Mouse (Mus musculus): Measurements from ENCODE around the gene Prss16. TPM values are rescaled to one million over a fixed set of nuclear protein-coding genes. Genes with fewer than 3 reads are reported as not detected.
A peak's percentile ranks its signal among the peaks of the same experiment; 100 is the strongest.

Gene Prss16
- polyA plus RNA-seq, 1 experiment, result 0.22 TPM

DNA sequence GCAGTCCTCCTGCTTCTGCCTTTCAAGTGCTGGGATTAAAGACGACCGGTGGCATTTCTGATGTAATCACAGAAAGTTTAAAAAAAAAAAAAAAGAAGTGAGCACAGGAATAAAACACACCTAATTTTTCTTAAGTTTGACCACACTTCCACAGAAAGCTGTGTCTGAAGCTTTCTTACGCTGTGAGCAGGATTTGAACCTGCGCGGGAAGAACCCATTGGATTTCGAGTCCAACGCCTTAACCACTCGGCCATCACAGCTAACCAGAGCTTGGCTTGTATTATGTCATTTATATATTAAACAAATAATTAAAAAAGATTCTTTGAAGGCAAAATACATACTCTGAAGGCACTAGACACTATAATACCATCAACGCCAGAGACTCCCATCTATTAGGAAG lies 12.7 kb upstream of the Prss16 start:
- Histone ChIP-seq H3K27ac (ENCODE audit: control insufficient read depth, insufficient read depth, low read depth, low read length) (no peak overlapping the region), H3K4me3 (ENCODE audit: control insufficient read depth, low read depth, low read length) (no peak overlapping the region; the same call in 1 of the 2 replicates), H3K27me3 (ENCODE audit: control insufficient read depth, insufficient read depth, low read length) (no peaks in the 10 kb centered on the region; the same call in 1 of the 2 replicates), H3K36me3 (ENCODE audit: control insufficient read depth, insufficient read depth, low read length) (no peaks in the 10 kb centered on the region), H3K4me1 (ENCODE audit: control insufficient read depth, insufficient read depth, low read length) (peaks cover 8% of the 10 kb centered on the region)
- TF ChIP-seq CTCF (IDR thresholded peaks at IDR 0.05; ENCODE audit: control insufficient read depth, insufficient read depth, insufficient replicate concordance, low read depth, low read length) (no peak), POLR2A (IDR thresholded peaks at IDR 0.05; ENCODE audit: control insufficient read depth, low read depth, low read length) (no peak)

DNA sequence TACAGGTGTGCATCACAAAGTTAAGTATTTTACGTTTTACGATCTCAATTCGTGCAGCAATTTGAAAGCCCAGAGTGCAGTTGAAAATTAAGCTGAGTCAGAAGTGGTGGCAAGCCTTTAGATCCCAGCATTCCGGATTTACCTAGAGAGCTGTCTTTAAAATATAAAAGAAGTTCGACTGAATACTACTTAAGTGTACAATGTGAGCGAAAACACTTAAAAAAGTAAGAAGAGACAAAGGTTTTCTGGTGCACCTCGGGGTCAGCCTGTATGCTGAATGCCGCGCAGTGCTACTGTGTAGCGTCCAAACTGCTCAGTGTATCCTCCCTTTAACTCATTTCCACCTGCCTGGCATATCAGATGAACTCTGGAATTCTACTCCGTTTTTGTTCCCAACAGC lies 12.0 kb upstream of the Prss16 start:
- Histone ChIP-seq H3K4me1 (ENCODE audit: control insufficient read depth, insufficient read depth, low read length) (peaks cover 7% of the 10 kb centered on the region), H3K36me3 (ENCODE audit: control insufficient read depth, insufficient read depth, low read length) (no peaks in the 10 kb centered on the region), H3K4me3 (ENCODE audit: control insufficient read depth, low read depth, low read length) (no peak overlapping the region; the same call in 1 of the 2 replicates), H3K27ac (ENCODE audit: control insufficient read depth, insufficient read depth, low read depth, low read length) (no peak overlapping the region), H3K27me3 (ENCODE audit: control insufficient read depth, insufficient read depth, low read length) (no peaks in the 10 kb centered on the region; the same call in 1 of the 2 replicates)
- TF ChIP-seq CTCF (IDR thresholded peaks at IDR 0.05; ENCODE audit: control insufficient read depth, insufficient read depth, insufficient replicate concordance, low read depth, low read length) (no peak), POLR2A (IDR thresholded peaks at IDR 0.05; ENCODE audit: control insufficient read depth, low read depth, low read length) (no peak)

DNA sequence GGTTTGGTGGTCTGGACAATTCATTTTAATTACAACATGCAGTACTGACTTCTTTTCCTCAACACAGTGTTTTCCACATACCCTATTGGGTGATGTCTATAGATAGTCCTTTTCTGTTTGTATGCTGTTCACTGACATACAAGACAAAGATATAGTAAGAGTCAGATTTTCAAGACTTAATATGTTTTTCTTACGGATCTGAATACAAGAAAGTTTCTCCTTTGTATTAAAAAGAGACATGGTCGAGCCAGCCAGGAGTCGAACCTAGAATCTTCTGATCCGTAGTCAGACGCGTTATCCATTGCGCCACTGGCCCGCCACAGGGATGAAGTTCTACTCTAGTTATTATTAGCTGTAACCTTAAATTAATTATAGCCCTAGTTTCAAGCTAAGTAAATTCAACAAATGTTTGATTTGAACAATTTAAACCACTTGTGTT lies 11.4 kb upstream of the Prss16 start:
- Histone ChIP-seq H3K27ac (ENCODE audit: control insufficient read depth, insufficient read depth, low read depth, low read length) (no peak overlapping the region), H3K4me1 (ENCODE audit: control insufficient read depth, insufficient read depth, low read length) (peaks cover 7% of the 10 kb centered on the region), H3K36me3 (ENCODE audit: control insufficient read depth, insufficient read depth, low read length) (no peaks in the 10 kb centered on the region), H3K27me3 (ENCODE audit: control insufficient read depth, insufficient read depth, low read length) (no peaks in the 10 kb centered on the region; the same call in 1 of the 2 replicates), H3K4me3 (ENCODE audit: control insufficient read depth, low read depth, low read length) (no peak overlapping the region)
- TF ChIP-seq CTCF (IDR thresholded peaks at IDR 0.05; ENCODE audit: control insufficient read depth, insufficient read depth, insufficient replicate concordance, low read depth, low read length) (no peak), POLR2A (IDR thresholded peaks at IDR 0.05; ENCODE audit: control insufficient read depth, low read depth, low read length) (no peak)

DNA sequence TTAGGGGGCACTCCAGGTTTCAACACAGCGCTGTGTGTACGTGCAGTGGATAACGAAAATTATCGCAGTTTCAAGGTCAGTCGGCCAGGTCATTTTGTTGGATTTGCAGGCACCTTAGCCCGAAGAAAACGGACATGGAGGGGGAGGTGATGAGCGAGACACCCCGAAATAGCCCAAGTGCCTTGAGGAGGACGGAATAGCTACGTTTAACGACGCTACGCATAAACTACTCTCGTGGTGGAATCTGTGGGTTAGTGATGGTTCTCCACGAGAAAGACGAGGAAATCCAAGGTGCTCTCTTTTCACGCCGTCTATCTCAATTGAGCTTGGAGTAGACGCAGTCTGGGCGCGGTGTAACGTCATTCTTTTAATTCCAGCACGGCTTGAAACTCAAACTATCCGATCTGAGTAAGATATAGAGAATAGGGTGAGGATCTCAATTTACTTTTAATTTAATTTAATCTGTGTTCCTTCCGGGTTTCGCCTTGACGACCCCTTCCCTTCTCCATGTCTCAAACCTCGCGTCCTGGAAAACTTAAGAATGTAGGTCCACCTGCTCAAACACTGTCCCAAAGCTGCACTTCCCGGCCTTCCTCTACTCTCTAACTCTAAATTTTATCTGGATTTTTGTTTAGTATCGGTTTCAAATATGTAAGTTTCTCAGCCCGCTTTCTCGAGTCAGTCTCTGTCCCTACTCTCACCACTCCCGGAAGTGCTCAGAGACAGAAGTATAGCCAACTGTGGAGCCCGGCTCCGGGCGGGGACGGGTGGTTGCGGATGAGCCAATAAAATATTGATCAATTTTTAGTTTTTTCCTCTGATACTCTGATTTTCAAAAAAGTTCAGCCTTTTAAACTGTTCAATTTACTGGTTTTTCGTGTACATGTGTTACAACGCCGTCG lies 10.6 kb upstream of the Prss16 start:
- no peak overlapping the region for H3K27ac ChIP-seq (ENCODE audit: control insufficient read depth, insufficient read depth, low read depth, low read length)
- peaks cover 7% of the 10 kb centered on the region for H3K4me1 ChIP-seq (ENCODE audit: control insufficient read depth, insufficient read depth, low read length)
- H3K27me3 ChIP-seq (ENCODE audit: control insufficient read depth, insufficient read depth, low read length), result peaks cover 2% of the 10 kb centered on the region; the same call in 1 of the 2 replicates
- no peaks in the 10 kb centered on the region for H3K36me3 ChIP-seq (ENCODE audit: control insufficient read depth, insufficient read depth, low read length)
- TF ChIP-seq CTCF (IDR thresholded peaks at IDR 0.05; ENCODE audit: control insufficient read depth, insufficient read depth, insufficient replicate concordance, low read depth, low read length) (no peak), POLR2A (IDR thresholded peaks at IDR 0.05; ENCODE audit: control insufficient read depth, low read depth, low read length) (no peak)
- H3K4me3 ChIP-seq (ENCODE audit: control insufficient read depth, low read depth, low read length), result peak overlapping the region; percentile 28

DNA sequence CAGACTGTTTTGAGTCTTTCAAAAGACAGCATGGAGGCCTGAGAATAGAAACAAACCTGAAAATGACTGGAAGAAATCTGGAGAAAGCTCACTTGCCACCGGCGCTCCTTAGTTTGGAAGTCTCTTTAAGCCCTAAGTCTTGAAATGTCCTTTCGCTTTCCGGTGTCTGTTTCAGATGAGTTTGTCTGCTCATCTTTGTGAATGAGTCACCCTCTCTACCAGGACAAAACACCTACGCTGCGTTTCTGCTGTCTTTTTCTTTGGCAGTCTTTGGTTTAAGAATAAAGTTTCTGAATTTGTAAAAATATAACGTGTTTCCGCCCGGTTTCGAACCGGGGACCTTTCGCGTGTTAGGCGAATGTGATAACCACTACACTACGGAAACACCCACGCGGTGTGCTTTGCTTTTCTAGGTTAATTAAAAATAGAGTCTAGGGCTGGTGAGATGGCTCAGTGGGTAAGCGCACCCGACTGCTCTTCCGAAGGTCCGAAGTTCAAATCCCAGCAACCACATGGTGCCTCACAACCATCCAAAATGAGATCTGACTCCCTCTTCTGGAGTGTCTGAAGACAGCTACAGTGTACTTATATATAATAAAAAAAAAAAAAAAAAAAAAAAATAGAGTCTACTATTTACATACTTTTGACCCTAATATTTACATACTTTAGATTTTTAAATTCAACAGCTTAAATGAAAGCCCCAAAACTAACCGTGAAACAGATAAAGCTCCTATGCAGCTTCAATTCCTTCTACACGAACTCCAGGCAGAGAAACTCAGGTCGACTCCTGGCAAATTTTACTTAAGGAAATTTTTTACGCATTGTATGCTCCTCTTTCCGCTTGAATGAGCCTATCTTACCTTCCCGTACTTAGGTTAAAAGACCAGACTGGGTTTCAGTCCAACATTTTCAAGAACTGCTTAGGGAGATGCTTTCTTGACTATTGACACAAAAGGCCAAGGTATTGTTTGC lies 6.2 kb upstream of the Prss16 start:
- H3K36me3 ChIP-seq (ENCODE audit: control insufficient read depth, insufficient read depth, low read length), result no peaks in the 10 kb centered on the region
- H3K4me1 ChIP-seq (ENCODE audit: control insufficient read depth, insufficient read depth, low read length), result peaks cover 7% of the 10 kb centered on the region
- H3K27ac ChIP-seq (ENCODE audit: control insufficient read depth, insufficient read depth, low read depth, low read length), result no peak overlapping the region
- peaks cover 2% of the 10 kb centered on the region; the same call in 1 of the 2 replicates for H3K27me3 ChIP-seq (ENCODE audit: control insufficient read depth, insufficient read depth, low read length)
- no peak overlapping the region for H3K4me3 ChIP-seq (ENCODE audit: control insufficient read depth, low read depth, low read length)
- TF ChIP-seq POLR2A (IDR thresholded peaks at IDR 0.05; ENCODE audit: control insufficient read depth, low read depth, low read length) (no peak), CTCF (IDR thresholded peaks at IDR 0.05; ENCODE audit: control insufficient read depth, insufficient read depth, insufficient replicate concordance, low read depth, low read length) (no peak)

DNA sequence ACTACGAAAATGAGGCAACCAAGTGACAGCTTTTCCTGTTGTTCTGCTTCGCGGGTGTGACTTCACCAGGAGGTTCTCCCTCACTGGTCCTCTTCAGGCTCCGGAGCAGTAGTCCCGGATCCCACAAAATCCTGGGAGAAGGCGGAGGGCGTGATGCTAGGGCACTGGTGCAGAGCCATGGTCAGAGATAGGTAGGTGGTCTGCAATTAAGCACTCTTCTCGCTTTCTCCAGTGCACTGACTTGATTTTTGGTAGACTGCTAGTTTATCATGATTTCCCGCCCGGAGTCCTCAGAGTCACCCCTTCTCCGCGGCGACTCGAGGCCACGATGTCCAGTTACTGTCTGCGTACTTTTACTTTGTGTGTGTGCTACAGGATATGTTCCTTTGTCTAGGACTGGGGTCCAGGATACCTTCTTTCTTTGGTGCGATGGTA lies 4.9 kb upstream of the Prss16 start:
- Histone ChIP-seq H3K4me1 (ENCODE audit: control insufficient read depth, insufficient read depth, low read length) (no peaks in the 10 kb centered on the region; the same call in 1 of the 2 replicates), H3K27me3 (ENCODE audit: control insufficient read depth, insufficient read depth, low read length) (0 out of 2 replicates have a peak, but pooled peaks cover 2% of the 10 kb centered on the region), H3K4me3 (ENCODE audit: control insufficient read depth, low read depth, low read length) (no peak overlapping the region), H3K36me3 (ENCODE audit: control insufficient read depth, insufficient read depth, low read length) (no peaks in the 10 kb centered on the region), H3K27ac (ENCODE audit: control insufficient read depth, insufficient read depth, low read depth, low read length) (no peak overlapping the region)
- TF ChIP-seq POLR2A (IDR thresholded peaks at IDR 0.05; ENCODE audit: control insufficient read depth, low read depth, low read length), result no peak
- TF ChIP-seq CTCF (IDR thresholded peaks at IDR 0.05; ENCODE audit: control insufficient read depth, insufficient read depth, insufficient replicate concordance, low read depth, low read length), result no peak
